ENCODE assay signal across 8 mouse cellular contexts in the genomic region with DNA sequence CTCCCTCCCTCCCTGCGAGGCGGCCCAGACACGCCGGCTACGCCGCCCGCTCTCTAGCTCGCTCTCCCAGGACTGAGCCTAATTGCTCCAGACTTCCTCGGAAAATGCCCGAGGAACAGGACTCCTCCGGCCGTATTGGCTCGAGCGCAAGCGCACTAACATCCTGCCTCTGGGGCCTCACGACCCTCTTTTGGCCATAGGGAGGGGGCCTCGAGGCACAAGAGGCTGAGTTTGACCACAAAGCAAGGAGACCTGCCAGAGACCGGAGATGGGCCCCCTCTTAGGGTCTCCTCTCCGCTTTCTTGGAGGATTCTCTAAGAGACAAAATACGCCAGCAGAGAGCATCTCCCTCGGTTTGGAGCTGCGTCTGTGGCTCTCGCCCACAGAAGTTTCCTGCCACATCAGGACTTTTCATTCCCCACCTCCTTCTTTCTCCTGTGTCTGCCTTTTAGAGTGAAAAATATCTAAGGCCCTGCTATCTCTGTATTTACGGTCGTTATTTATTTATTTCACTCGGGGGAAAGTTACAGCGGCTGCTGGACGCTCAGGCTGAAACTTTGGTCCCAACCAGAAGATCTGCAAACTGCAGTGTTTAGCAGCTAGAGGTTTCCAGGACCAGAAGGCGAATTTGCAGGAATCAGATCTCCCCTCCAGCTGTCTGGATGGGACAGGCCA. TPM values are rescaled to one million over a fixed set of nuclear protein-coding genes. Genes with fewer than 3 reads are reported as not detected.
DNase-seq lines count a peak whose midpoint lies in the region; ATAC-seq and TF ChIP-seq lines count a peak whose summit lies in the region.

No protein-coding gene starts in this region.

- H3K4me2 ChIP-seq in hindbrain, postnatal 0 days (ENCODE audit: low read depth, low read length) = peak overlapping the region; percentile 93
- H3K4me2 ChIP-seq in midbrain, embryonic 12.5 days (replicated peaks) = peak overlapping the region; percentile 100
- H3K4me2 ChIP-seq in stomach, postnatal 0 days (replicated peaks; ENCODE audit: low read depth) = peak overlapping the region; percentile 77

- H3K36me3 ChIP-seq in hindbrain, postnatal 0 days (ENCODE audit: insufficient read depth, low read length) = no peaks in the 10 kb centered on the region
- H3K36me3 ChIP-seq in limb, embryonic 10.5 days = peaks cover under 1% of the 10 kb centered on the region; the same call in 1 of the 2 replicates
- no peaks in the 10 kb centered on the region for H3K36me3 ChIP-seq in midbrain, embryonic 12.5 days
- no peaks in the 10 kb centered on the region for H3K36me3 ChIP-seq in stomach, postnatal 0 days (ENCODE audit: control insufficient read depth, insufficient read depth, low read length)

- no peak for TF ChIP-seq CTCF in cortical plate, adult 2 months (IDR thresholded peaks at IDR 0.05; ENCODE audit: extremely low read depth, insufficient read depth, low read length)
- TF ChIP-seq CTCF in hindbrain, postnatal 0 days (IDR thresholded peaks at IDR 0.05; ENCODE audit: low read depth) = no peak
- TF ChIP-seq CTCF in stomach, postnatal 0 days (IDR thresholded peaks at IDR 0.05; ENCODE audit: low read depth) = no peak

- H3K9ac ChIP-seq in hindbrain, postnatal 0 days (replicated peaks; ENCODE audit: low read length) = peak overlapping the region; percentile 31; the same call in 1 of the 2 replicates
- H3K9ac ChIP-seq in midbrain, embryonic 12.5 days (replicated peaks) = peak overlapping the region; percentile 65
- H3K9ac ChIP-seq in stomach, postnatal 0 days (ENCODE audit: low read length) = peak overlapping the region; percentile 70

- DNase-seq in Muller cell, postnatal 12 days (ENCODE audit: inconsistent ontology term) = peak; percentile 90
- peak; percentile 73 for DNase-seq in gastrocnemius, postnatal 14 days
- peak; percentile 82 for DNase-seq in hindbrain, postnatal 0 days (ENCODE audit: low spot score)
- peak; percentile 94 for DNase-seq in limb, embryonic 10.5 days (ENCODE audit: low spot score)
- no peak for DNase-seq in stomach, postnatal 0 days (ENCODE audit: low spot score)

- intact Hi-C loops in gastrocnemius, postnatal 14 days (cut with DNase I; ENCODE audit: low total_unique reads) = loop anchor here (5.0 kb wide), 1 partner anchor 111 kb away; no protein-coding TSS in a partner anchor

- peak; percentile 72 for TF ChIP-seq POLR2A in cortical plate, adult 2 months (IDR thresholded peaks at IDR 0.05; ENCODE audit: extremely low read depth, insufficient read depth, low read length)

- ATAC-seq in hindbrain, postnatal 0 days = peak; percentile 89
- peak; percentile 90 for ATAC-seq in midbrain, embryonic 12.5 days (ENCODE audit: low FRiP score, low read depth)
- ATAC-seq in stomach, postnatal 0 days (ENCODE audit: low FRiP score, low TSS enrichment) = peak; percentile 78
- no peak for ATAC-seq in inflammation-experienced regulatory T-cells, adult 6 months

- WGBS in hindbrain, postnatal 0 days = 0% methylated on average over 29 of the region's 29 CpGs
- under 1% methylated on average over 29 of the region's 29 CpGs for WGBS in limb, embryonic 10.5 days
- under 1% methylated on average over 22 of the region's 29 CpGs for WGBS in midbrain, embryonic 12.5 days
- under 1% methylated on average over 28 of the region's 29 CpGs for WGBS in stomach, postnatal 0 days

- no peak for TF ChIP-seq EP300 in stomach, postnatal 0 days (optimal IDR thresholded peaks at IDR 0.05)

- H3K4me3 ChIP-seq in cortical plate, adult 2 months (ENCODE audit: insufficient read depth, low read length) = peak overlapping the region; percentile 66
- peak overlapping the region; percentile 53 for H3K4me3 ChIP-seq in hindbrain, postnatal 0 days (ENCODE audit: low read length)
- peak overlapping the region; percentile 77 for H3K4me3 ChIP-seq in limb, embryonic 10.5 days
- peak overlapping the region; percentile 66 for H3K4me3 ChIP-seq in midbrain, embryonic 12.5 days
- peak overlapping the region; percentile 61 for H3K4me3 ChIP-seq in stomach, postnatal 0 days (ENCODE audit: low read depth, low read length)

- H3K9me3 ChIP-seq in hindbrain, postnatal 0 days (ENCODE audit: low read length) = no peaks in the 10 kb centered on the region
- no peaks in the 10 kb centered on the region for H3K9me3 ChIP-seq in limb, embryonic 10.5 days (replicated peaks)
- H3K9me3 ChIP-seq in midbrain, embryonic 12.5 days = no peaks in the 10 kb centered on the region
- no peaks in the 10 kb centered on the region for H3K9me3 ChIP-seq in stomach, postnatal 0 days (ENCODE audit: control insufficient read depth, low read length)

- H3K27me3 ChIP-seq in hindbrain, postnatal 0 days (ENCODE audit: insufficient read depth, low read length) = peaks cover 4% of the 10 kb centered on the region
- peaks cover 7% of the 10 kb centered on the region; the same call in 1 of the 2 replicates for H3K27me3 ChIP-seq in limb, embryonic 10.5 days (ENCODE audit: low read depth, poor library complexity, severe bottlenecking)
- peaks cover 49% of the 10 kb centered on the region for H3K27me3 ChIP-seq in midbrain, embryonic 12.5 days
- no peaks in the 10 kb centered on the region for H3K27me3 ChIP-seq in stomach, postnatal 0 days (ENCODE audit: control insufficient read depth, insufficient read depth, low read length)

- no peak overlapping the region for H3K27ac ChIP-seq in cortical plate, adult 2 months (ENCODE audit: insufficient read depth, low read length)
- H3K27ac ChIP-seq in hindbrain, postnatal 0 days = peak overlapping the region; percentile 49
- H3K27ac ChIP-seq in limb, embryonic 10.5 days = peak overlapping the region; percentile 98
- peak overlapping the region; percentile 68 for H3K27ac ChIP-seq in midbrain, embryonic 12.5 days (replicated peaks)
- peak overlapping the region; percentile 91 for H3K27ac ChIP-seq in stomach, postnatal 0 days (replicated peaks)

- peaks cover 2% of the 10 kb centered on the region; the same call in 1 of the 2 replicates for H3K4me1 ChIP-seq in cortical plate, adult 2 months (ENCODE audit: control insufficient read depth, insufficient read depth, low read length)
- H3K4me1 ChIP-seq in hindbrain, postnatal 0 days (ENCODE audit: insufficient read depth, low read length) = peaks cover 4% of the 10 kb centered on the region; the same call in 1 of the 2 replicates
- H3K4me1 ChIP-seq in limb, embryonic 10.5 days = peaks cover 55% of the 10 kb centered on the region
- peaks cover 28% of the 10 kb centered on the region for H3K4me1 ChIP-seq in midbrain, embryonic 12.5 days
- no peaks in the 10 kb centered on the region for H3K4me1 ChIP-seq in stomach, postnatal 0 days (replicated peaks; ENCODE audit: control insufficient read depth, insufficient read depth)

RNA-seq across cellular contexts. Expression of gene Pdzrn3, which starts 0.4 kb away (rescaled TPM):
- 32.2 and 32.3 TPM in 2 replicates for polyA plus RNA-seq in cortical plate, adult 2 months (2012; rRNA removed)
- total RNA-seq in gastrocnemius, postnatal 14 days (2021) = 10 to 100 TPM; 29.1 to 33.5 TPM
- total RNA-seq in hindbrain, postnatal 0 days (2014; rRNA removed) = 35.3 and 37.1 TPM in 2 replicates
- polyA plus RNA-seq in hindbrain, postnatal 0 days (2015; fragmentation: Nextera tagmentation; extraction: Ambion mirVana) = 10.6 and 11.2 TPM in 2 replicates
- 6.2 and 9.2 TPM in 2 replicates for polyA plus RNA-seq in limb, embryonic 10.5 days (2016; fragmentation: Nextera tagmentation; extraction: Ambion mirVana)
- polyA plus RNA-seq in midbrain, embryonic 12.5 days (2016; fragmentation: Nextera tagmentation; extraction: Ambion mirVana) = 15.3 and 19.5 TPM in 2 replicates
- 5.1 and 6.1 TPM in 2 replicates for polyA plus RNA-seq in stomach, postnatal 0 days (2015; fragmentation: Nextera tagmentation; extraction: Ambion mirVana)
- not detected for polyA plus RNA-seq in inflammation-experienced regulatory T-cells, adult 6 months (2017; shearing (Covaris generic))
